Mouse (Mus musculus): ENCODE results near the gene Nsf.

DNA sequence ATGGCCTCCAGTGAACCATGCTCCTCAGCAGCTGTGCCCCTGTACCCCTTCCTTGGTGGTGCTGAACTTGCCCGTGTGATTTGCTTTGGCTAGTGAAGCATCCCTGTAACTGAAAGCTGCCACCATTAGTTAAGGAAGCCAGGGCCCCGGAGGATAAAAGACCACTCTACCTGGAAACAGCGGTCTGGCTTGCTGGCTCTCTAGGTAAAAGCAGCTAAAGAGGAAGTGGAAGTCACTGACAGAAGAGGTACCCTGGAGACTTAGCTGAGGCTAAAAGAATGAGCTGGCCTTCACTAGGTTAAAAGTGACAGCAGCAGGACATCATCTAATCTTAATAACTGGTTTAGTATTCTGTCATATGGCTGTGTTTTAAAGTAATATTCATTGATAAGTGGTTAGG, 17.0 kb upstream of the Nsf start:
- TF ChIP-seq POLR2A (IDR thresholded peaks at IDR 0.05; ENCODE audit: borderline replicate concordance, low read depth, low read length) (no peak), CTCF (IDR thresholded peaks at IDR 0.05; ENCODE audit: low read depth, low read length) (no peak)

Data from bone marrow macrophage, adult 2 months (primary cell).